Mouse (Mus musculus) effector memory CD4-positive, alpha-beta T cell, adult 5 months (primary cell): ENCODE measurements around the gene Olfr1232. TPM values are rescaled to one million over a fixed set of nuclear protein-coding genes. Genes with fewer than 3 reads are reported as not detected.

ENCODE experiments used
- polyA plus RNA-seq: library from polyadenylated mRNA; unstranded; fragments of 100-300 nt; shearing (Covaris generic); gene quantifications from one replicate; pipeline ENCODE4 v1.2.1, GENCODE M21; 2017

Olfr1232 gene
- polyA plus RNA-seq = not detected

GRCm38 (mm10) chr2:89329575-89329974 lies at the start of gene Olfr1232:
Gene Olfr1232 (minus strand): TSS chr2:89329675.

DNA sequence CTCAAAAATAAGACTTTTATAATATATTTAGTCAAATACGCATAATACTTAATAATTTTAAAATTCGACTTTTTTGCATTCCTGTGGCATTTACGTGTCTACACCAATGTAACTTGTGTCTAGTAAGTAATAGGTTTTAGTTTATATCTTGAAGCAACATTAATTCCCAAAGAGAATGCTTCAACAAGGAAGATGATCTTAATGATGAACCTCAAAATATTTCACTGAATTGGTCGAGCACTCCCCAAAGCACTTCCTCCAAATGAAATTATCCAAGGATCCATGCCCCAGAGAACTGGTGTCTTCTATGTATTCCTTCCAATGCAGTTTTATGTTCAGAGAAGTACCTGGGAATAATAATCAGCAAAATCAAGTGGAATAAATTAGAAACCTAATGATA lies 35.3 kb upstream of the Olfr1232 start, which contains the start of gene Olfr1234:
Gene Olfr1234, minus strand, starts transcription at position 101 of the 400 bp plus-strand sequence.

GRCm38 (mm10) chr2:89342298-89342697 lies 12.8 kb upstream of the Olfr1232 start, which contains the start of gene Olfr1233:
Gene Olfr1233 (minus strand): TSS chr2:89342398.

GRCm38 (mm10) chr2:89306974-89307373 lies 22.5 kb downstream of the Olfr1232 start, which contains the start of gene Olfr1231:
Gene Olfr1231 (minus strand): TSS chr2:89307074.

GRCm38 (mm10) chr2:89297168-89297567 lies 32.3 kb downstream of the Olfr1232 start, which contains the start of gene Olfr1230:
Gene Olfr1230 (minus strand): TSS chr2:89297268.

GRCm38 (mm10) chr2:89287914-89288313 lies 41.6 kb downstream of the Olfr1232 start, which contains the start of gene Olfr1229:
Gene Olfr1229 (minus strand): TSS chr2:89288014.

Other genes starting within 250 kb of the Olfr1232 start
- not detected for gene Olfr1219, start 246.2 kb downstream of the Olfr1232 start, polyA plus RNA-seq
- gene Olfr1220, start 222.8 kb downstream of the Olfr1232 start, polyA plus RNA-seq = 0.09 TPM
- gene Olfr1221, start 212.4 kb downstream of the Olfr1232 start, polyA plus RNA-seq = not detected
- gene Olfr1222, start 196.6 kb downstream of the Olfr1232 start, polyA plus RNA-seq = not detected
- not detected for gene Olfr1223, start 178.1 kb downstream of the Olfr1232 start, polyA plus RNA-seq
- gene Olfr1224-ps1, start 165.6 kb downstream of the Olfr1232 start, polyA plus RNA-seq = not detected
- not detected for gene Olfr1225, start 155.0 kb downstream of the Olfr1232 start, polyA plus RNA-seq
- gene Olfr1226, start 129.6 kb downstream of the Olfr1232 start, polyA plus RNA-seq = not detected
- not detected for gene Olfr1228, start 75.6 kb downstream of the Olfr1232 start, polyA plus RNA-seq
- gene Olfr1229, start 41.7 kb downstream of the Olfr1232 start, polyA plus RNA-seq = 0.11 TPM
- gene Olfr1230, start 32.4 kb downstream of the Olfr1232 start, polyA plus RNA-seq = not detected
- not detected for gene Olfr1231, start 22.6 kb downstream of the Olfr1232 start, polyA plus RNA-seq
- not detected for gene Olfr1233, start 12.7 kb upstream of the Olfr1232 start, polyA plus RNA-seq
- not detected for gene Olfr1234, start 35.2 kb upstream of the Olfr1232 start, polyA plus RNA-seq
- gene Olfr1238, start 80.0 kb upstream of the Olfr1232 start, polyA plus RNA-seq = 0.07 TPM
- gene Olfr1239, start 90.7 kb upstream of the Olfr1232 start, polyA plus RNA-seq = not detected
- gene Olfr1240, start 113.3 kb upstream of the Olfr1232 start, polyA plus RNA-seq = not detected
- gene Olfr1241, start 157.5 kb upstream of the Olfr1232 start, polyA plus RNA-seq = not detected
- gene Olfr1242, start 168.7 kb upstream of the Olfr1232 start, polyA plus RNA-seq = not detected
- gene Olfr1243, start 201.8 kb upstream of the Olfr1232 start, polyA plus RNA-seq = not detected
- not detected for gene Olfr1245, start 248.8 kb upstream of the Olfr1232 start, polyA plus RNA-seq